Mouse (Mus musculus): ENCODE results near the gene Dph1.

GRCm38 (mm10) chr11:75204472-75204871 lies 13.4 kb upstream of the Dph1 start:
- TF ChIP-seq POLR2A (IDR thresholded peaks at IDR 0.05; ENCODE audit: low read depth, low read length) (no peak), CTCF (IDR thresholded peaks at IDR 0.05; ENCODE audit: borderline replicate concordance, insufficient read depth, low read length) (no peak)
